Mouse (Mus musculus) heart, adult 2 months (tissue): ENCODE data around the gene Fgd3. TPM values are rescaled to one million over a fixed set of nuclear protein-coding genes. Genes with fewer than 3 reads are reported as not detected.

Experiments used
- DNase-seq, 2 experiments: peaks; one replicate each; pipeline ENCODE4 v3.0.0; 2021
- H3K27ac ChIP-seq: fragments of 200-600 bp; 2 replicates; pipeline ENCODE4 v1.8.1; 2022
- H3K27me3 ChIP-seq: fragments of 200-500 bp; 2 replicates; pipeline ENCODE4 v1.6.1; 2012; ENCODE audit warnings: mild to moderate bottlenecking, low read length, inconsistent platforms, mixed read lengths; ENCODE audit not compliant: control insufficient read depth, insufficient read depth
- H3K36me3 ChIP-seq: fragments of 200-500 bp; 2 replicates; pipeline ENCODE4 v1.6.1; 2012; ENCODE audit warnings: low read length, inconsistent platforms; ENCODE audit not compliant: control insufficient read depth, insufficient read depth
- H3K4me1 ChIP-seq: fragments of 200-500 bp; 2 replicates; pipeline ENCODE4 v1.6.1; 2011; ENCODE audit warnings: low read length; ENCODE audit not compliant: control insufficient read depth, insufficient read depth
- H3K4me3 ChIP-seq: fragments of 200-600 bp; 2 replicates; pipeline ENCODE4 v1.8.1; 2022
- H3K79me2 ChIP-seq: fragments of 200-500 bp; replicated peaks from 2 replicates; pipeline ENCODE4 v1.6.1; 2012; ENCODE audit warnings: mild to moderate bottlenecking, inconsistent platforms, low read length, moderate library complexity, mixed read lengths; ENCODE audit not compliant: control insufficient read depth, insufficient read depth
- H3K9ac ChIP-seq: fragments of 200-500 bp; 2 replicates; pipeline ENCODE4 v1.6.1; 2012; ENCODE audit warnings: low read depth, mild to moderate bottlenecking, control low read depth, inconsistent platforms, low read length, mixed read lengths
- CTCF ChIP-seq: fragments of 200-600 bp; IDR thresholded peaks from 2 replicates; pipeline ENCODE4 v1.8.1; 2022; ENCODE audit warnings: antibody characterized with exemption, mild to moderate bottlenecking, moderate library complexity
- EP300 ChIP-seq: fragments of 200-500 bp; IDR thresholded peaks from 2 replicates; pipeline ENCODE4 v1.6.1; 2011; ENCODE audit warnings: low read depth, low read length, control low read depth; ENCODE audit not compliant: insufficient read depth
- POLR2A ChIP-seq: fragments of 200-500 bp; IDR thresholded peaks from 2 replicates; pipeline ENCODE4 v1.6.1; 2011; ENCODE audit warnings: mild to moderate bottlenecking, low read depth, low read length, control low read depth; ENCODE audit not compliant: insufficient read depth
- WGBS: fragments of 180-500 bp; shearing (Covaris S2); methylation state at CpG from one replicate; pipeline ENCODE4 v1.1.7; 2018; 5-methylcytosine and 5-hydroxymethylcytosine counted together
- intact Hi-C: fragments of 180-260 bp; cut with DNase I; formaldehyde crosslinking; loops from one replicate; pipeline ENCODE4 v1.15.1; 2025
- polyA plus RNA-seq: library from polyadenylated mRNA; depleted of rRNA; stranded (reverse); fragments of >200 nt; gene quantifications from 2 replicates; pipeline ENCODE4 v1.2.3, GENCODE M21; 2012
- total RNA-seq, 2 experiments: library from RNA; stranded (reverse); gene quantifications; 2 replicates each; pipeline ENCODE4 v1.2.3; 2021

Fgd3 gene
- total and polyA plus RNA-seq, 3 experiments: 0.96 to 1.0 (median 0.96) TPM

DNA sequence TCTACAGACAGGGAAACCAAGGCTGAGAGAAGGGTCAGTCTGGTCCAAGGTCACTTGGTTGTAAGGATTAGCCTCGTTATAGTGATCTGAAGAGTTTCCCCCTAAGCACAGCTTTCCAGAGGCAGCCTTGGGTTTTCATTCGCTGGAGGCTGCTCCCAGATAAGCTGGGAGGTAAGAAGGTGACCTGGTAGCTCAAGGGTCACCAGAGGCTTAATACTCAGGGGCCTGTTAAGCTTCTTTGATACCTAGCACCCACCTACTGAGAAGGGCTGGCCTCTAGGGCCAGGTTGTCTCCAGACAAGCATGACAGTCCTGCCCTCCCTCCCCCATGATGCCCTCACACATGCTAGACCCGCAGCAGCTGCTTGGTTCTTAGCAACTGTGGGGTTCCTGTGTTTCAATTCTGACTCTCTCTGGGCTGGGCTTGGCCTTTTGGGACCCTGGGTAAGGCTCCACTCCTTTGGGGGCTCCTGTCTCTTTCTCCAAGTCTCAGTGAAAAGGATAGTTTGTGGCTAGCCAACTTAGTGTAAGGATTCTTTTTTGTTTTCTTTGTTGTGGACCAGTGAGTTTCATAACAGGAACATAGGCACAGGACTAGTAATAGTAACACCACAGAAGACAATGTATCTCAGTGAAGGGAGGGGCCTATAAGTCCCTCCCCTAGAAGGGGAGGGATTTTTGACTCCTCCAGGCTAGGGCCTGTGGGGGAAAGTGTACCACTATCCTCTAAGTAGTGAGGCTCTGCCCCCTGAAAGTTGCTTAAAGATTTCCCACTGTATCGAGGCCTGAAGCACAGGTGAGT, 69.2 kb downstream of the Fgd3 start:
- H3K4me1 ChIP-seq: no peaks in the 10 kb centered on the region; the same call in 1 of the 2 replicates
- 54% methylated on average over 4 of the region's 4 CpGs for WGBS
- no peaks in the 10 kb centered on the region for H3K79me2 ChIP-seq
- no peak for TF ChIP-seq CTCF
- no peak for TF ChIP-seq EP300
- no peak for TF ChIP-seq POLR2A
- no peak for DNase-seq
- no peaks in the 10 kb centered on the region for H3K36me3 ChIP-seq
- peaks cover 6% of the 10 kb centered on the region for H3K27me3 ChIP-seq
- intact Hi-C loops: no loop called here
- H3K9ac ChIP-seq: no peak overlapping the region
- H3K4me3 ChIP-seq: no peak overlapping the region
- H3K27ac ChIP-seq: no peak overlapping the region

DNA sequence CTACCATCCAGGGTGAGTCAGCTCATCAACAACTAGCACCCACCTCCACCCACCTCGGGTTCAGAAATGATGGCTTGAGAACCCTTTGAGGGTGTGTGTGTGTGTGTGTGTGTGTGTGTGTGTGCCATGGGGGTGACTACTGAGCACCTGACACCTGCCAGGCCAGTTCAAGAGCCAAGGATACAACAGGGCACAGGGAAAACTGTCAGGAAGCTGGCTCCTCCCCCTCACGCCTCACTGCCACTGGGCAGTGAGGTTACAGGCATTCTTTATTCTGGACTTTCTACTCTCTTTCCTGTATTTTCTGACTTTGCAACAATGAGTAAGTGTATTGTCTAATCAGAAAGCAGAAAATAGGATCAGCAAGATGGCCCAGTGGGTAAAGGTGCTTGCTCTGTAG, 70.5 kb downstream of the Fgd3 start:
- Histone ChIP-seq H3K4me3 (no peak overlapping the region), H3K27ac (no peak overlapping the region), H3K9ac (no peak overlapping the region), H3K27me3 (peaks cover 6% of the 10 kb centered on the region), H3K36me3 (no peaks in the 10 kb centered on the region), H3K4me1 (no peaks in the 10 kb centered on the region; the same call in 1 of the 2 replicates), H3K79me2 (no peaks in the 10 kb centered on the region)
- DNase-seq: no peak
- intact Hi-C loops: no loop called here
- WGBS: 89% methylated on average over 2 of the region's 2 CpGs
- no peak for TF ChIP-seq CTCF
- no peak for TF ChIP-seq EP300
- no peak for TF ChIP-seq POLR2A

DNA sequence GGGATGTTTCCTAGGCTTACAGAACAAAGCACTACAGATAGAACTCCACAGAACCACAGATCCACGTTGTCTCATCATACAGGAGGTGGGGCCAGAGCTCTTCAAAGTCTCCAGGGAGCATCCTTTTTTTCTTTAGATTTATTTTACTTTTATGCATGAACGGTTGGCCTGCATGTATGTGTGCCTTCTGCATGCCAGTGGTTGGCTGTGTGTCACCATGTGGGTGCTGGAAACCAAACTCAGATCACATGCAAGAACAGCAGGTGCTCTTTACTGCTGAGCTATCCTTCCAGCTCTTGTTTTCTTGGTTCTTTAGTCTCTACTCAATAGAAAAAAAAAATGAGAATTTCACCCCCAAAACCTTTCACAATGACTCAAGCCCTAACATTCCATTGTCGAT, 71.2 kb downstream of the Fgd3 start:
- no peak overlapping the region for H3K4me3 ChIP-seq
- no peak overlapping the region for H3K9ac ChIP-seq
- no peaks in the 10 kb centered on the region for H3K79me2 ChIP-seq
- DNase-seq: no peak
- H3K4me1 ChIP-seq: no peaks in the 10 kb centered on the region; the same call in 1 of the 2 replicates
- WGBS: 26% methylated on average over 3 of the region's 3 CpGs
- intact Hi-C loops: no loop called here
- no peaks in the 10 kb centered on the region for H3K36me3 ChIP-seq
- TF ChIP-seq CTCF: no peak
- no peak for TF ChIP-seq POLR2A
- TF ChIP-seq EP300: no peak
- H3K27ac ChIP-seq: no peak overlapping the region
- H3K27me3 ChIP-seq: peaks cover 6% of the 10 kb centered on the region

DNA sequence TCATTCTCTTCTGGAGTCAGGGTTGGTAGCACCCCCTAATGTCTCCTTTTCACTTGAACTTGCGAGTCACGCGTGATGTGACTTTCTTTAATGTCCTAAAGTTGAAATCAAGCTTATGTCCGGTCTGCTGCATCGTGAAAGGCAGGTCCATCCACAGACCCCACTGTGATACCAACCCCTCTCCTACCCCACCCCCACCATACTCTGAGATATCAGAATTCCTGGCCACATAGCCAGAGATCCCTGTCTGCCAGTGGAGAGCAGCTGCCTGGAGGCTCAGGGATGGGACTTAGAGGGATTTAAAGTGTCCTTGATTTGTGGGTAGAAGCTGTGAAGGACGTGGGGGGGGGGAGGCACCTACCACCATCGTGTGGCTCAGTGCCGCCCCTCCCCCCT, 71.6 kb downstream of the Fgd3 start, which contains the start of gene Susd3:
TSS of gene Susd3 (minus strand) at position 240 of the 396 bp plus-strand sequence.
- Histone ChIP-seq H3K4me3 (peak within 1 kb of the TSS; percentile 38), H3K79me2 (no peaks in the 10 kb centered on the region), H3K4me1 (no peaks in the 10 kb centered on the region; the same call in 1 of the 2 replicates), H3K27me3 (peaks cover 6% of the 10 kb centered on the region), H3K36me3 (no peaks in the 10 kb centered on the region), H3K9ac (peak within 1 kb of the TSS; percentile 51; the same call in 1 of the 2 replicates), H3K27ac (no peak within 1 kb of the TSS)
- WGBS: 21% methylated on average over 8 of the region's 8 CpGs
- TF ChIP-seq POLR2A: no peak
- no peak for TF ChIP-seq EP300
- TF ChIP-seq CTCF: no peak
- DNase-seq: no peak
- intact Hi-C loops: no loop called here

DNA sequence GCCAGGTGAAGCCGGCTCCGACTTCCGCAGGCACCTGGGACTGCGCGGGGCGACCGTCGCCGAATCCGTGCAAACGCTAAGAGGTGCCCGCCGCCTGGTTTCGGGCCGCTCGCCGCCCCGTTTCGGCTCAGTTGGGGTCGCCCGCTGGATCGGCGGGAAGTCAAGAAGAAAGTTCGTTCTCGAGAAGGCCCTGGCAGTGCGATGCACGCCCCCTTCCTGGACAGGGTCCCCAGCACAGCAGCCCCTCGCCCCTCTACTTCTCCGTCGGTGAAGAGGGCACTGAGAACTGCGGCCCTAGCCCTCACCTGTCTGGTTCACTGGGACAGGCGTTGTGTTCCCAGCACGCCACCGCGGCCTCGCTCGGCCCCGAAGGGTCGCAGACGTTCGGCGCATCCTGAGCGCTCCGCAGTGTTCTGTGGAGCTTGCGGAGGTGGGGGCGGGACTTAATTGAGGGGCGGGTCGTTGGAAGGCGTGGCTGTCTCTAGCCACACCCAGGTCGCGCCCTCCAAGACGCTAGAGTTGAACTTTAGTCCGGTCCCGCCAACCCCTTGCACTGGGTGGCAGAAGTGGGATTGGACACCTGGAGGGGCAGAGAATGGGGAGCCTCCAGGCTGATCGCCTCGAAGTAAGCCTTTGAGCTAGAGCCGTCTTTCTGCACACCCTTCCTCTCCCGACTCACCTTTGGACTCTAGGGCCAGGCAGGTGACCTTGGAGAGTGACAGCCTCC, 72.2 kb downstream of the Fgd3 start:
- peak overlapping the region; percentile 38 for H3K4me3 ChIP-seq
- DNase-seq: peak in 1 of 2 experiments; percentile 38
- H3K79me2 ChIP-seq: no peaks in the 10 kb centered on the region
- H3K36me3 ChIP-seq: no peaks in the 10 kb centered on the region
- peak overlapping the region; percentile 51; the same call in 1 of the 2 replicates for H3K9ac ChIP-seq
- no peak for TF ChIP-seq CTCF
- 0 out of 2 replicates have a peak, but pooled peaks have one; percentile 25 for TF ChIP-seq POLR2A
- no peak overlapping the region for H3K27ac ChIP-seq
- intact Hi-C loops: no loop called here
- no peaks in the 10 kb centered on the region; the same call in 1 of the 2 replicates for H3K4me1 ChIP-seq
- WGBS: 4% methylated on average over 58 of the region's 58 CpGs
- peaks cover 6% of the 10 kb centered on the region for H3K27me3 ChIP-seq
